Mouse (Mus musculus): Measurements from ENCODE around the gene Klf6. TPM values are rescaled to one million over a fixed set of nuclear protein-coding genes. Genes with fewer than 3 reads are reported as not detected.
A peak's percentile ranks its signal among the peaks of the same experiment; 100 is the strongest.

The Klf6 gene
- total and polyA plus RNA-seq, 2 experiments from 2014 or later: 63.9 to 153 TPM

DNA sequence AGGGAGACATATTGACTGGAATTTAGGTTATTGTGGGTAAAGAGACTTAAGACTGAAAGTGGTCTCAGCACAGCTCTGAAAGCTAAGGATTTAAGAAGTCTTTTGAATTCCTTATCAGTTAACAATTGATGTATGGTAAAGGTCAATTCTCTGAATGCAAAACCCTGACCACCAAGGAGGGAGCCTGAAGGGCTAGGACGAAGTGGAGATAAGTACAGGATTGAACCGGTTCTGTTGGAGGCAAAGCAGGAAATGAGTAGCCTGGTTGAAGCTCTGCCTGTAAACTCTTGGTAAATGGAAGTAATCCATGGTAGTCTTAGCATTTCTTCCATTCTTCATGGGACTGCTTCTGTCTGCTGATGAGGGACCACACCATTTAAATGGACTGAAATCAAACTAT is 17.5 kb upstream of the Klf6 start:
- Histone ChIP-seq H3K9me3 (ENCODE audit: low read length) (no peaks in the 10 kb centered on the region), H3K4me3 (ENCODE audit: low read depth, low read length) (no peak overlapping the region), H3K27me3 (ENCODE audit: insufficient read depth, low read length) (no peaks in the 10 kb centered on the region), H3K36me3 (ENCODE audit: insufficient read depth, low read length) (no peaks in the 10 kb centered on the region), H3K9ac (replicated peaks; ENCODE audit: low read length, poor library complexity, severe bottlenecking) (no peak overlapping the region), H3K4me2 (ENCODE audit: low read depth, low read length, poor library complexity, severe bottlenecking) (no peak overlapping the region), H3K27ac (ENCODE audit: low read depth, low read length) (no peak overlapping the region), H3K4me1 (ENCODE audit: insufficient read depth, low read length) (no peaks in the 10 kb centered on the region)
- no peak for DNase-seq (ENCODE audit: low spot score)
- no peak for TF ChIP-seq CTCF (IDR thresholded peaks at IDR 0.05)
- 61% methylated on average over 2 of the region's 2 CpGs for WGBS
- ATAC-seq (ENCODE audit: low FRiP score): no peak

DNA sequence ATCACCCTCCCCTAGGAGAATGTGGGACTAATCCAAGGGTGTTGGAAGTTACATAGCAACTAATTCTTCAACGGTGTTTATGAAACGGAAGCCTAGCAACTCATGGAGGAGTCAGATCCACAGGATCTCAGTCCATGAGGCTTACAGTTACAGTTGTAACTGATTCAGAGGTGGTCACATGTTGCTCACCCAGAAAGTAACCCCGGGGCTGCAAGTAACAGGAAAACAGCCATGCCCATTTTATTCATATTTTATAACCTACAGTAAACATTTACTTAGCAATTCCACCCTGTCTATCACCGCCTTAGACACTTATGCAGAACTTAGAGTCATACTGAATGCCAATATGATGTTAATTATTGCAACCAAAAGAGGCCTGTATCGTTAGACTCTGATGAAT is 16.9 kb upstream of the Klf6 start:
- Histone ChIP-seq H3K4me3 (ENCODE audit: low read depth, low read length) (no peak overlapping the region), H3K27ac (ENCODE audit: low read depth, low read length) (no peak overlapping the region), H3K9ac (replicated peaks; ENCODE audit: low read length, poor library complexity, severe bottlenecking) (no peak overlapping the region), H3K4me2 (ENCODE audit: low read depth, low read length, poor library complexity, severe bottlenecking) (no peak overlapping the region), H3K36me3 (ENCODE audit: insufficient read depth, low read length) (no peaks in the 10 kb centered on the region), H3K9me3 (ENCODE audit: low read length) (no peaks in the 10 kb centered on the region), H3K4me1 (ENCODE audit: insufficient read depth, low read length) (no peaks in the 10 kb centered on the region), H3K27me3 (ENCODE audit: insufficient read depth, low read length) (no peaks in the 10 kb centered on the region)
- ATAC-seq (ENCODE audit: low FRiP score) (no peak), DNase-seq (ENCODE audit: low spot score) (no peak)
- WGBS: 90% methylated on average over 5 of the region's 5 CpGs
- TF ChIP-seq CTCF (IDR thresholded peaks at IDR 0.05): no peak

- WGBS: 57% methylated on average over 10 of the region's 10 CpGs
- DNase-seq (ENCODE audit: low spot score): peak; percentile 8
- no peak for ATAC-seq (ENCODE audit: low FRiP score)
These were observed 16.1 kb upstream of the Klf6 start for GRCm38 (mm10) chr13:5845161-5845590.

DNA sequence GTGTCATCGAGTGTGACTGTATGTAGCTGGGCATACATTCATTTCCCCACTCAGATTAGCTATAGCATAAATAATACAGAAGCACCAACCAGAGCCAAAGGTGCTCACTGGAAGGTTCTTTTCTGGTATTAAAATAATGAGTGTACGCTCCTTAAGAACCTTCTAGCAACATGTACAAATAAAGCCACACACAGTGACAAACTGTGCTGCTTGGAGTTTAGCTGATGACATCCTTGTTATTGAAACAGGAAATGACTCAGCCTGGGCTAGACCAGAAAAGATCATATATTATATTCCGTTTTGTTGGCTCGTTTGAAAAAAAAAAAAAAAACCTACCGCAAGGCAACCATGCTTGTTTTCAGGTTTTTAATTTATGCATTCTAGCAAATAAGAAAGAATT is 15.7 kb upstream of the Klf6 start:
- ATAC-seq (ENCODE audit: low FRiP score): no peak
- Histone ChIP-seq H3K36me3 (ENCODE audit: insufficient read depth, low read length) (no peaks in the 10 kb centered on the region), H3K27me3 (ENCODE audit: insufficient read depth, low read length) (no peaks in the 10 kb centered on the region), H3K4me3 (ENCODE audit: low read depth, low read length) (no peak overlapping the region), H3K4me2 (ENCODE audit: low read depth, low read length, poor library complexity, severe bottlenecking) (no peak overlapping the region), H3K9ac (replicated peaks; ENCODE audit: low read length, poor library complexity, severe bottlenecking) (no peak overlapping the region), H3K4me1 (ENCODE audit: insufficient read depth, low read length) (no peaks in the 10 kb centered on the region), H3K27ac (ENCODE audit: low read depth, low read length) (no peak overlapping the region), H3K9me3 (ENCODE audit: low read length) (no peaks in the 10 kb centered on the region)
- 89% methylated on average over 5 of the region's 5 CpGs for WGBS
- DNase-seq (ENCODE audit: low spot score): no peak
- no peak for TF ChIP-seq CTCF (IDR thresholded peaks at IDR 0.05)

More at GRCm38 (mm10) chr13:5845161-5845590, 16.1 kb upstream of the Klf6 start:
- H3K9ac ChIP-seq (replicated peaks; ENCODE audit: low read length, poor library complexity, severe bottlenecking): no peak overlapping the region
- no peak for TF ChIP-seq CTCF (IDR thresholded peaks at IDR 0.05)
- H3K4me1 ChIP-seq (ENCODE audit: insufficient read depth, low read length): no peaks in the 10 kb centered on the region
- H3K27ac ChIP-seq (ENCODE audit: low read depth, low read length): no peak overlapping the region
- H3K36me3 ChIP-seq (ENCODE audit: insufficient read depth, low read length): no peaks in the 10 kb centered on the region
- no peaks in the 10 kb centered on the region for H3K27me3 ChIP-seq (ENCODE audit: insufficient read depth, low read length)
- no peak overlapping the region for H3K4me3 ChIP-seq (ENCODE audit: low read depth, low read length)
- no peaks in the 10 kb centered on the region for H3K9me3 ChIP-seq (ENCODE audit: low read length)
- no peak overlapping the region for H3K4me2 ChIP-seq (ENCODE audit: low read depth, low read length, poor library complexity, severe bottlenecking)

- WGBS: 87% methylated on average over 4 of the region's 4 CpGs
- no peaks in the 10 kb centered on the region for H3K27me3 ChIP-seq (ENCODE audit: insufficient read depth, low read length)
- no peak overlapping the region for H3K4me3 ChIP-seq (ENCODE audit: low read depth, low read length)
These were observed 14.4 kb upstream of the Klf6 start for GRCm38 (mm10) chr13:5846860-5847259.

GRCm38 (mm10) chr13:5847736-5848135 is 13.5 kb upstream of the Klf6 start:
- no peak for TF ChIP-seq CTCF (IDR thresholded peaks at IDR 0.05)
- DNase-seq (ENCODE audit: low spot score): no peak
- H3K4me3 ChIP-seq (ENCODE audit: low read depth, low read length): no peak overlapping the region
- ATAC-seq (ENCODE audit: low FRiP score): no peak
- no peak overlapping the region for H3K4me2 ChIP-seq (ENCODE audit: low read depth, low read length, poor library complexity, severe bottlenecking)
- H3K27ac ChIP-seq (ENCODE audit: low read depth, low read length): no peak overlapping the region
- WGBS: 62% methylated on average over 2 of the region's 2 CpGs
- H3K36me3 ChIP-seq (ENCODE audit: insufficient read depth, low read length): no peaks in the 10 kb centered on the region
- no peaks in the 10 kb centered on the region for H3K27me3 ChIP-seq (ENCODE audit: insufficient read depth, low read length)
- H3K4me1 ChIP-seq (ENCODE audit: insufficient read depth, low read length): no peaks in the 10 kb centered on the region
- H3K9me3 ChIP-seq (ENCODE audit: low read length): no peaks in the 10 kb centered on the region
- no peak overlapping the region for H3K9ac ChIP-seq (replicated peaks; ENCODE audit: low read length, poor library complexity, severe bottlenecking)

More at GRCm38 (mm10) chr13:5846860-5847259, 14.4 kb upstream of the Klf6 start:
- no peak for TF ChIP-seq CTCF (IDR thresholded peaks at IDR 0.05)
- Histone ChIP-seq H3K27ac (ENCODE audit: low read depth, low read length) (no peak overlapping the region), H3K9ac (replicated peaks; ENCODE audit: low read length, poor library complexity, severe bottlenecking) (no peak overlapping the region), H3K36me3 (ENCODE audit: insufficient read depth, low read length) (no peaks in the 10 kb centered on the region), H3K4me1 (ENCODE audit: insufficient read depth, low read length) (no peaks in the 10 kb centered on the region), H3K4me2 (ENCODE audit: low read depth, low read length, poor library complexity, severe bottlenecking) (no peak overlapping the region), H3K9me3 (ENCODE audit: low read length) (no peaks in the 10 kb centered on the region)
- DNase-seq (ENCODE audit: low spot score) (no peak), ATAC-seq (ENCODE audit: low FRiP score) (no peak)

Data from midbrain, postnatal 0 days (tissue).